Mouse (Mus musculus) ZHBTc4 (cell line): ENCODE results near the gene Exog.

Experiments used
- DNase-seq: peaks from one replicate; pipeline ENCODE4 v3.0.0-alpha.2; 2011; ENCODE audit warnings: low read depth, low spot score

Gene Exog

GRCm38 (mm10) chr9:119460410-119460809, 15.7 kb downstream of the Exog start:
- DNase-seq, result peak; percentile 74

- no peak for DNase-seq
Measured at GRCm38 (mm10) chr9:119465056-119465455, 20.3 kb downstream of the Exog start.

- DNase-seq, result peak; percentile 65
Measured at GRCm38 (mm10) chr9:119465595-119465994, 20.9 kb downstream of the Exog start.

DNA sequence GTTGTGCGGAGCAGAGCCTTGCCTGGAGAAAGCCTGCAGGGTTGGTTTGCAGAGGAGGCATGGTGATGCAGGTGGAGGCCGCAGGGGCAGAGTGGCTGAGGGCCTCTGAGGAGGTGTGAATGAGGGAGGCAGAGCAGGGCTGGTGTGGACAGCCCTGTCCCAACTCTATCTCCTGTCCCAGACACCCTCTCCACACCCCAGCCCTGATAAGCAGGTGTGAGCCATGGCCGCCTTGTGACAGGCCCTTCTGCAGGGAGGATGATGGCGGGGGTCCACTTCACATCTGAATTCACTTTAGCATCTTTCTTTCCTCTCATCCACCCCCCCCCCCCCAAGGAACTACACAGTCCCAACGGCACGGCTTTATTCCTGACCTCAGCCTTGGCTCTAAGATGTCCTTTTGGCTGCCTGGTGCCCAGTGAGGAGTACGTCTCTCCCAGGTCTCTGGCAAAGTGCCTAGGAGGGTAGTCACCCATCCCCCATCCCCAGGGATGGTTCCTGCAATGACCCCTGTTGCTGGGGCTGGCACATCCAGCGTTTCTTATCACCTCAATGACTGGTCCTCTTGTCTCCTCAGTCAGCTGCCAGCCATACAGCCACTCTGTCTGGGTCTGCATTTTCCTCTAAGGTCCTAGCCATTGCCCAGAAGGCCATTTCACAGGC, 25.1 kb downstream of the Exog start:
- DNase-seq, result no peak

GRCm38 (mm10) chr9:119472412-119472918, 27.7 kb downstream of the Exog start:
- peak; percentile 39 for DNase-seq

DNA sequence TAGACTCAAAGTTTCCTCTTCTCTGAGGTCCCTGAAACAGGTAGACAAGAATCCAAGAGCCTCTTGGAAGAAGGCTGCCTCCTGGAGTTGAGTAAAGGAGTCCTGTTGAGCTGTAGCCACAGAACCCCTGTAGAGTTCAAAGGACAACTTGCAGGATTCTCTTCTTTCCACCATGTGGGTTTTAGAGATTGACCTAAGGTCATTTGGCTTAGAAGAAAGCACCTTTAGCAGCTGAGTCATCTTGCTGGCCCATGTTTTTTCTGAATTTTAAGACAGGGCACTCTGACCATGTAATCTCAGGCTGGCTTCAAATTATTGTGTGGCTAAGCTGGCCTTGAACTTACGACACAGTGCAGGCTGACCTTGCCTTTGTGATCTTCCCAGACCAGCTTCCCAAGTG, 28.3 kb downstream of the Exog start:
- no peak for DNase-seq

GRCm38 (mm10) chr9:119473608-119474164, 28.9 kb downstream of the Exog start:
- no peak for DNase-seq

DNA sequence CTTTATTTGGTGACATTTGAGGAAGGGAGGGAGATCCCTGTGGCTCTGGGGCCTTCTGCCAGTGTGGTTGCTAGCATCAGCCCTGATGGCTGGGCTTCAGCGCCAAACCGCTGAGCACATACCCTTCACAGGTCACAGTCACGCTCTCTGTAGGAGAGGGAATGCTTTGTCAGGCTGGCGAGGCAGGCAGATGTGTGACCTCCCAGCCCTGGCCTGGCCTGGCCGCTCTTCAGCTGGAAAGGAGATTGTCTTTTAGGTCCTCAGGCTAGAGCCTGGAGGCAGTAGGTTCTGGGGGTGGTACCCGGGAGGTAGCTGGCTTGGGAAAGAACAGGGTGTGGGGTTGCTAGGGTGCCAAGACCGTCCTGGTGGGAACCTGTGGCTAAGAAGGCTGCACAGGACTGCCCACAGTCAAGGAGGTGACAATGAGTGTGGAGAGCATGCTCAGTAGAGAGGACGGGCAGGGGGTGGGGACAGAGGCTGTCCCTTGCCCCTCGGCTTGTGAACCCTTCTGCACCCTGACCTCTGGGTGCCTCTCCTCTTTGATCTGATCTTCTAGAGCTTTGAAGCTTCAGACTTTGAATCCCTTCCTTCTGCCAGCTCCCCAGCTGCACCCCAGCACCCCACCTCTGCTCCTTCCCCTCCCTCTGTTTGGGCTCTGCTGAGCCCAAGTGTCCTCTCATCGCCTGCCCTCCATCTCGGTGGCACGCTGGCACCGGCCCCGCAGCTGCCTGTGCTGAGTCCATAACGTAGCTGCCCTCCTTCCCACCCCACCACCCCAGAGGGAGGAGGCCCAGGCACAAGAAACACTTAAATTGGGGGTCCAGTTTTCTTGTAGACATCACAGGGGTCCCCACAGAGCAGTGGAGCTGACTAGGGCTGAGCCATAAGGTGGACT, 30.2 kb downstream of the Exog start:
- DNase-seq, result no peak

DNA sequence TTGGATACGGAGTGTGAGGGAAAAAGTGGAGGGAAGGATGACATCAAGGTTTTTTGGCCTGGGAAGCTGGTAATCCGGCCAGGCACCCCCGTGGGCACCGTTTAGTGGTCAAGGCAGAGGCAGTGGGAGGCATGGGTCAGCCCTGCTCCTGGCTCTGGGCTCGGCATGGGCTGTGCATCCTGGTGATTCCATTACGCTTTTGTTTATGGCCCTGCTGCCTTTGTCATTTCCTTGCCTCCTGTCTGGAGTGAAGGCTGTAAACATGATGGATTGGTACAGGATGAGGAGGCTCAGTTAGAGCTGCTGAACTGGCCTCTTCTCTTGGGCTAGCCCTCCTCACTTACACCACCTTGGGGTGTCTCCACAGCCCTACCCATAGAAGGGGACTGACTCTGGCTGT, 33.0 kb downstream of the Exog start:
- DNase-seq, result no peak

- DNase-seq, result no peak
Measured at GRCm38 (mm10) chr9:119478345-119478744, 33.6 kb downstream of the Exog start.

GRCm38 (mm10) chr9:119479297-119479696, 34.6 kb downstream of the Exog start:
- no peak for DNase-seq

DNA sequence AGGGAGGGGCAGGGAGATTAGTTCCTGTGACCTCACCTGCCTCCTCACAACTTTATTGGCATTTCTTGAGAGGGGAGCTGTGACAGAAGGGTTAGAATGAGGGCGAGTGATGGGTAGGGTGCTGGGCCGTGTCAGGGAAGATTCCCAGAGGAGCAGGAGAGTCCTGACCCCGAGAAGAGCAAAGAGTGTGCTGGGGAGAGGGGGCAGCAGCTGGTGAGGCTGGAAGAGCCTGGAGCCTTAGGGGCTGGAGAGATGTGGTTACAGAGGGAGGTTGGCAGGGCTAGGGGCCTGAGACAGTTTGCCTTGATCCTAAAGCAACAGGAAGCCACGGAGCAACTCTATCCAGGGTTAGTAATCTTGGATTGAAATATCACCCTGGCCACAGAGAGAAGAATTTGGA, 36.9 kb downstream of the Exog start:
- no peak for DNase-seq

- DNase-seq, result no peak
Measured at GRCm38 (mm10) chr9:119483554-119484353, 39.0 kb downstream of the Exog start.

DNA sequence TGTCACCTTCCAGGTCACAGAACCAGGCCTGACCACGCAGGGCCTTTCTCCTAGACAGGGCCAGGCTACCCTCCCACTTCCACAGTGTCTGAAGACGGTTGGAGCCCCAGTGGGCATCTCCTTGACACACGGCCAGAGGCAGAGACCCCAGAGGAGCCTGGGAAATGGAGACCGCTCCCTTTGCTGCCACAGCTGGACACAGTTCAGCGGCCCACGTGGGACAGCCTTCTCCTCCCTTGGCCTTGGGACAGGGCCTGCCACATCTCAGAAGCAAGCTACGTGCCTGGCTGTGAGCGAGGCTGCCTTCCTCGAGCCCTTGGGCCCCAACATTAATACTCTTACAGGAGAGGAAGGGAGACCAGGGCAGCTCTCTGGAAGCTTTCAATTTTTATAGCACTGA, 39.7 kb downstream of the Exog start:
- DNase-seq, result no peak

- no peak for DNase-seq
Measured at GRCm38 (mm10) chr9:119484868-119485267, 40.1 kb downstream of the Exog start.

- DNase-seq, result no peak
Measured at GRCm38 (mm10) chr9:119496354-119496753, 51.6 kb downstream of the Exog start.

GRCm38 (mm10) chr9:119496960-119497359, 52.2 kb downstream of the Exog start:
- DNase-seq, result no peak

- DNase-seq, result no peak
Measured at GRCm38 (mm10) chr9:119497546-119498246, 53.0 kb downstream of the Exog start.

GRCm38 (mm10) chr9:119498247-119498607, 53.5 kb downstream of the Exog start:
- no peak for DNase-seq

- DNase-seq, result no peak
Measured at GRCm38 (mm10) chr9:119498885-119499284, 54.1 kb downstream of the Exog start.

DNA sequence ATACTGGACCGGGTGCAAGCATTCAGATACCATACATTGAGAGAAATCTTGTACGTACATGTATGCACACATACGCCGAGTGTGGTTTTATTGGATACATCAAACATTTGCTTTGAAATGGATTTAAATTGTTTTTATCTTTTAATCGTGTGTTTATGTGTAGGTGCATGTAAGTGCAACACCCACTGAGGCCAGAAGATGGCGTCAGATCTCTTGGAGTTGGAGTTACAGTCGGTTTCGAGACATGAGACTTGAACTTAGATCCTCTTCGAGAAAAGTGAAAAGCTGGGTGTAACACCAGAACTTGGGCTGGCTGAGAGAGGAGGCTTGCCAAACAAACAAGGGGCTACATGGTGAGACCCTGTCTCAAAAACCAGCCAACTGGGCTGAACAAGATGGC, 58.9 kb downstream of the Exog start:
- peak; percentile 55 for DNase-seq
